Mouse (Mus musculus): ENCODE measurements around the gene Gm15128. TPM values are rescaled to one million over a fixed set of nuclear protein-coding genes. Genes with fewer than 3 reads are reported as not detected.
"Not testable (repeated sequence)": the region's sequence is repeated elsewhere in the genome, so short reads cannot be mapped to it uniquely, and the experiment has no call there.

Gene Gm15128
- polyA plus RNA-seq (2021): not detected

GRCm38 (mm10) chrX:147765691-147766090 lies at the start of gene Gm15128:
Gm15128 (plus strand) TSS chrX:147765991.
- DNase-seq (ENCODE audit: low read depth, low spot score); in situ Hi-C loops (cut with MboI; ENCODE audit: low pct_unique_long_range_greater_than_20kb); H3K27me3 ChIP-seq; CTCF ChIA-PET; POLR2A ChIA-PET; ATAC-seq: not testable (repeated sequence)

Other genes starting within 250 kb of the Gm15128 start
- gene Lrch2, start 211.9 kb upstream of the Gm15128 start, polyA plus RNA-seq (2021): 1.3 TPM
- gene Gm15080, start 227.0 kb downstream of the Gm15128 start, polyA plus RNA-seq (2021): not detected

Data from Patski (cell line).